Mouse (Mus musculus): ENCODE results near the gene Oxsr1. TPM values are rescaled to one million over a fixed set of nuclear protein-coding genes. Genes with fewer than 3 reads are reported as not detected.
"Not testable (repeated sequence)": the region's sequence is repeated elsewhere in the genome, so short reads cannot be mapped to it uniquely, and the experiment has no call there.

The Oxsr1 gene
- polyA plus RNA-seq, 1 experiment from 2014 or later: 14.4 TPM

- WGBS: 74% methylated on average over 4 of the region's 4 CpGs
- ATAC-seq (ENCODE audit: insufficient read depth) (no peak), DNase-seq (no peak)
- Histone ChIP-seq H3K36me3 (ENCODE audit: insufficient read depth) (no peaks in the 10 kb centered on the region), H3K4me3 (ENCODE audit: low read depth, low read length) (no peak overlapping the region), H3K9me3 (ENCODE audit: low read depth, low read length) (no peaks in the 10 kb centered on the region; the same call in 1 of the 2 replicates), H3K27ac (ENCODE audit: low read depth) (no peak overlapping the region), H3K4me1 (ENCODE audit: insufficient read depth) (no peaks in the 10 kb centered on the region), H3K4me2 (no peak overlapping the region), H3K9ac (no peak overlapping the region), H3K27me3 (ENCODE audit: insufficient read depth, low read length) (no peaks in the 10 kb centered on the region)
- no peak for TF ChIP-seq CTCF (IDR thresholded peaks at IDR 0.05; ENCODE audit: low read depth)
Observed at GRCm38 (mm10) chr9:119220249-119220648, 102.0 kb downstream of the Oxsr1 start.

DNA sequence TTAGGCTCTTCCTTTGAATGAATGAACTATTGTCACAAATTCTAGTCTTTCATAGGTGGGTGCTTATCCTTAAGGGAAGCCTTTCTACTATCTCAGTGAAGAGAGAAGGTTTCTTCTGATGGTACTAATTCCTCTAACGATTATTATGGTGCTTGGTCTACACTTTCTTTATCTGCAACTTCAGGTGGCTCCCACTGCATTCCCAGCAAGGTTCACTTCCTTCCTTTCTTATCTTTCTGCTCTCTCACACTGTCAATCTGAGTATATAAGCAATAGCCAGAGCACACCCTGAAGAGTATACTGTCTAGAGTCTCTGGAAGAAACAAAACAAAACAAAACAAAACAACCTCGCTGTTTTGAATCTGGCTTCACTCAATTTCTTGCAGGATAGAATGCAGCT, 102.6 kb downstream of the Oxsr1 start:
- Histone ChIP-seq H3K27ac (ENCODE audit: low read depth) (no peak overlapping the region), H3K36me3 (ENCODE audit: insufficient read depth) (no peaks in the 10 kb centered on the region), H3K9me3 (ENCODE audit: low read depth, low read length) (no peaks in the 10 kb centered on the region), H3K9ac (no peak overlapping the region), H3K4me3 (ENCODE audit: low read depth, low read length) (no peak overlapping the region), H3K4me1 (ENCODE audit: insufficient read depth) (no peaks in the 10 kb centered on the region), H3K4me2 (no peak overlapping the region), H3K27me3 (ENCODE audit: insufficient read depth, low read length) (no peaks in the 10 kb centered on the region)
- ATAC-seq (ENCODE audit: insufficient read depth): no peak
- no peak for DNase-seq
- TF ChIP-seq CTCF (IDR thresholded peaks at IDR 0.05; ENCODE audit: low read depth): no peak
- WGBS: 82% methylated on average over 2 of the region's 2 CpGs

DNA sequence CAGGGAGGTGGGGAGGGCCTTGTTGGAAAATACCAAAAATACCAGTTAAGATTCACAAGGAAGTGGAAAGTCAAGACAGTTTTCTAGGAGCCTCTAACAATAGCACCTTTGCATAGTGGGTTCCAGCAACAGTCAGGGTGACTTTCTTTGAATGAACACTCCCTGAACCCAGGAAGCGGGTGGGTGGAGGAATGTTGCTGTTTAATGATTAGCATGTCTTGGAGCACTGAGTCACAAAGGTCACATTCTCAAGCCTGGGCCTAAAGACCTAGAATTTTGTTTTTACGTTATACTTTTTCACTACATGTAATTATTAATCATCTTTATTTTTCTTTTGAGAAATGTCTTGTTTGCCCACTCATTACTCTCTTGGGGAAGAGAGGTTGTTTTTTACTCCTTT, 106.9 kb downstream of the Oxsr1 start:
- not testable (repeated sequence) for H3K4me3 ChIP-seq (ENCODE audit: low read depth, low read length); ATAC-seq (ENCODE audit: insufficient read depth); H3K4me1 ChIP-seq (ENCODE audit: insufficient read depth); H3K36me3 ChIP-seq (ENCODE audit: insufficient read depth); DNase-seq; H3K9me3 ChIP-seq (ENCODE audit: low read depth, low read length); H3K27me3 ChIP-seq (ENCODE audit: insufficient read depth, low read length); H3K27ac ChIP-seq (ENCODE audit: low read depth); H3K9ac ChIP-seq; H3K4me2 ChIP-seq
- 75% methylated on average over 2 of the region's 2 CpGs for WGBS

DNA sequence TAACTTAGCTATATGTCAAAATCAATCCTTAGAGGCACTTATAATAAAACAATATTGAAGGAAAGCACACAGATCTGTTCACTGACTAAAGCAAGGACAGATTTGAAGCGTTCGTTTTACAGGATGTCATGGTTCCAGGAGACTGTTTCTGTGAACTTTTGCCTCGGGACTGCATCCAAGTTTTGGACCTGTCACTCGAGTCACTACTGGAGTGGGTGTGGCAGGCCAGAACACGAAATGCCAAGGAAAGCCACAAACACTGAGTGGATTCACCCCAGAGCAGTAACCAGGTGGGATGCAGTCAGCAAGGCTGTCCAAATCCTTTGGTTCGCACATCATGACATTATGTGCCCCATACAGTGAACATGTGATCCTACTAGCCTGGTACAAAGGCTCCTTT, 107.6 kb downstream of the Oxsr1 start:
- no peak for TF ChIP-seq CTCF (IDR thresholded peaks at IDR 0.05; ENCODE audit: low read depth)
- no peak overlapping the region for H3K4me2 ChIP-seq
- ATAC-seq (ENCODE audit: insufficient read depth) (no peak), DNase-seq (no peak)
- H3K4me3 ChIP-seq (ENCODE audit: low read depth, low read length): no peak overlapping the region
- H3K27me3 ChIP-seq (ENCODE audit: insufficient read depth, low read length): no peaks in the 10 kb centered on the region
- H3K9ac ChIP-seq: no peak overlapping the region
- no peak overlapping the region for H3K27ac ChIP-seq (ENCODE audit: low read depth)
- 80% methylated on average over 6 of the region's 6 CpGs for WGBS
- H3K9me3 ChIP-seq (ENCODE audit: low read depth, low read length): no peaks in the 10 kb centered on the region
- H3K36me3 ChIP-seq (ENCODE audit: insufficient read depth): no peaks in the 10 kb centered on the region
- H3K4me1 ChIP-seq (ENCODE audit: insufficient read depth): no peaks in the 10 kb centered on the region

GRCm38 (mm10) chr9:119212996-119213395, 109.2 kb downstream of the Oxsr1 start:
- 76% methylated on average over 8 of the region's 8 CpGs for WGBS
- H3K9me3 ChIP-seq (ENCODE audit: low read depth, low read length): no peaks in the 10 kb centered on the region

GRCm38 (mm10) chr9:119208998-119209397, 113.2 kb downstream of the Oxsr1 start, which contains the start of gene Slc22a13:
TSS of gene Slc22a13 (minus strand) at chr9:119209098.
- DNase-seq (no peak), ATAC-seq (ENCODE audit: insufficient read depth) (no peak)
- Histone ChIP-seq H3K36me3 (ENCODE audit: insufficient read depth) (no peaks in the 10 kb centered on the region), H3K9ac (no peak within 1 kb of the TSS), H3K4me2 (no peak within 1 kb of the TSS), H3K4me3 (ENCODE audit: low read depth, low read length) (no peak within 1 kb of the TSS), H3K27ac (ENCODE audit: low read depth) (no peak within 1 kb of the TSS), H3K9me3 (ENCODE audit: low read depth, low read length) (no peaks in the 10 kb centered on the region; the same call in 1 of the 2 replicates), H3K4me1 (ENCODE audit: insufficient read depth) (no peaks in the 10 kb centered on the region), H3K27me3 (ENCODE audit: insufficient read depth, low read length) (no peaks in the 10 kb centered on the region)
- WGBS: 82% methylated on average over 4 of the region's 4 CpGs
- no peak for TF ChIP-seq CTCF (IDR thresholded peaks at IDR 0.05; ENCODE audit: low read depth)

More at GRCm38 (mm10) chr9:119212996-119213395, 109.2 kb downstream of the Oxsr1 start:
- no peak for DNase-seq
- Histone ChIP-seq H3K9ac (no peak overlapping the region), H3K36me3 (ENCODE audit: insufficient read depth) (no peaks in the 10 kb centered on the region), H3K4me2 (no peak overlapping the region), H3K4me1 (ENCODE audit: insufficient read depth) (no peaks in the 10 kb centered on the region), H3K4me3 (ENCODE audit: low read depth, low read length) (no peak overlapping the region), H3K27ac (ENCODE audit: low read depth) (no peak overlapping the region), H3K27me3 (ENCODE audit: insufficient read depth, low read length) (no peaks in the 10 kb centered on the region)
- no peak for TF ChIP-seq CTCF (IDR thresholded peaks at IDR 0.05; ENCODE audit: low read depth)
- ATAC-seq (ENCODE audit: insufficient read depth): no peak

GRCm38 (mm10) chr9:119207113-119207512, 115.1 kb downstream of the Oxsr1 start:
- no peaks in the 10 kb centered on the region for H3K27me3 ChIP-seq (ENCODE audit: insufficient read depth, low read length)
- no peak overlapping the region for H3K27ac ChIP-seq (ENCODE audit: low read depth)
- 56% methylated on average over 4 of the region's 4 CpGs for WGBS
- H3K4me1 ChIP-seq (ENCODE audit: insufficient read depth): no peaks in the 10 kb centered on the region
- no peak overlapping the region for H3K9ac ChIP-seq
- H3K9me3 ChIP-seq (ENCODE audit: low read depth, low read length): no peaks in the 10 kb centered on the region; the same call in 1 of the 2 replicates
- no peak for ATAC-seq (ENCODE audit: insufficient read depth)
- H3K4me3 ChIP-seq (ENCODE audit: low read depth, low read length): no peak overlapping the region
- no peak for DNase-seq
- no peaks in the 10 kb centered on the region for H3K36me3 ChIP-seq (ENCODE audit: insufficient read depth)
- no peak for TF ChIP-seq CTCF (IDR thresholded peaks at IDR 0.05; ENCODE audit: low read depth)
- H3K4me2 ChIP-seq: no peak overlapping the region

DNA sequence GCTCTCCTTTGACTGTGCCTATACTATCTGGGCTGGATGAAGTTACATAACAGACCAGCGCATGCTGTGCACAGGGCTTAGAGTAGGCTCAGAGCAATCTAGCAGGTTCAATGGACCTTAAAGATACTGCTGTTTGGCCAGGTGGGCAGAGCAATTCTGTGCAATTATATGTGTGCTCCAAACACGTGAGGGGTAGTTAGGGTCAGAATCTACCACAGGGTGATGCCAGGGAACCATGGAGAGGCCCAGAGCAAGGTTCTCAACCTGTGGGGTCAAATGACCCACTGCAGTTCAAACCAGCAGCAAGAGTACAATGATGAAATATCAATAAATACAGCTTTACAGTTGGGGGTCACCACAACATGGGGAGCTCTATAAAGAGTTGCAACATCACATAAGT, 115.6 kb downstream of the Oxsr1 start:
- no peaks in the 10 kb centered on the region for H3K36me3 ChIP-seq (ENCODE audit: insufficient read depth)
- H3K9me3 ChIP-seq (ENCODE audit: low read depth, low read length): no peaks in the 10 kb centered on the region; the same call in 1 of the 2 replicates
- WGBS: 73% methylated on average over 2 of the region's 2 CpGs
- ATAC-seq (ENCODE audit: insufficient read depth): no peak
- no peak overlapping the region for H3K4me2 ChIP-seq
- no peak overlapping the region for H3K9ac ChIP-seq
- no peak overlapping the region for H3K4me3 ChIP-seq (ENCODE audit: low read depth, low read length)
- no peaks in the 10 kb centered on the region for H3K4me1 ChIP-seq (ENCODE audit: insufficient read depth)
- no peak for DNase-seq
- H3K27ac ChIP-seq (ENCODE audit: low read depth): no peak overlapping the region
- H3K27me3 ChIP-seq (ENCODE audit: insufficient read depth, low read length): no peaks in the 10 kb centered on the region
- no peak for TF ChIP-seq CTCF (IDR thresholded peaks at IDR 0.05; ENCODE audit: low read depth)

All from lung, embryonic 14.5 days (tissue).